Mouse (Mus musculus) intestine, embryonic 16.5 days (tissue): ENCODE measurements around the gene Hsdl1. TPM values are rescaled to one million over a fixed set of nuclear protein-coding genes. Genes with fewer than 3 reads are reported as not detected.

Experiments used
- ATAC-seq: fragments of 200-750 bp; cut with Nextera tagmentation; 2 replicates; pipeline ENCODE4 v1.8.0; 2017; ENCODE audit warnings: moderate TSS enrichment, moderate library complexity
- H3K27ac ChIP-seq: fragments of 300-500 bp; sonication (generic); 2 replicates; pipeline ENCODE4 v1.5.1; 2014; ENCODE audit warnings: mild to moderate bottlenecking, low read length
- H3K27me3 ChIP-seq: fragments of 300-500 bp; sonication (generic); replicated peaks from 2 replicates; pipeline ENCODE4 v1.6.1; 2014; ENCODE audit warnings: low read length, control low read depth, mixed read lengths; ENCODE audit not compliant: control insufficient read depth, insufficient read depth
- H3K36me3 ChIP-seq: fragments of 300-500 bp; sonication (generic); 2 replicates; pipeline ENCODE4 v1.6.1; 2014; ENCODE audit warnings: low read length, control low read depth; ENCODE audit not compliant: control insufficient read depth, insufficient read depth
- H3K4me1 ChIP-seq: fragments of 300-500 bp; sonication (generic); 2 replicates; pipeline ENCODE4 v1.6.1; 2014; ENCODE audit warnings: low read length, control low read depth, mixed read lengths; ENCODE audit not compliant: control insufficient read depth, insufficient read depth
- H3K4me2 ChIP-seq: fragments of 300-500 bp; sonication (generic); 2 replicates; pipeline ENCODE4 v1.6.1; 2014; ENCODE audit warnings: low read depth, low read length, control low read depth
- H3K4me3 ChIP-seq: fragments of 300-500 bp; sonication (generic); 2 replicates; pipeline ENCODE4 v1.5.1; 2014; ENCODE audit warnings: mild to moderate bottlenecking, low read length
- H3K9ac ChIP-seq: fragments of 300-500 bp; sonication (generic); 2 replicates; pipeline ENCODE4 v1.6.1; 2014; ENCODE audit warnings: low read depth, low read length
- H3K9me3 ChIP-seq: fragments of 300-500 bp; sonication (generic); 2 replicates; pipeline ENCODE4 v1.6.1; 2016; ENCODE audit warnings: low read length, control low read depth; ENCODE audit not compliant: control insufficient read depth
- WGBS: fragments of 180-500 bp; shearing (Covaris S2); extraction: QIAGEN DNeasy Blood & Tissue Kit; methylation state at CpG from one replicate; pipeline ENCODE4 v1.1.7; 2014; 5-methylcytosine and 5-hydroxymethylcytosine counted together
- polyA plus RNA-seq: library from polyadenylated mRNA; unstranded; fragments of >200 nt; fragmentation: Nextera tagmentation; extraction: Ambion mirVana; gene quantifications from 2 replicates; pipeline ENCODE4 v1.2.1, GENCODE M21; 2015

Gene Hsdl1
- polyA plus RNA-seq, 1 experiment from 2014 or later, result 32.3 TPM

- ATAC-seq, result no peak
- H3K4me1 ChIP-seq, result peaks cover 45% of the 10 kb centered on the region
- no peak overlapping the region for H3K4me2 ChIP-seq
- no peaks in the 10 kb centered on the region for H3K36me3 ChIP-seq
- no peak overlapping the region for H3K4me3 ChIP-seq
- H3K9ac ChIP-seq, result no peak overlapping the region
- H3K9me3 ChIP-seq, result no peaks in the 10 kb centered on the region
- 76% methylated on average over 2 of the region's 2 CpGs for WGBS
- H3K27me3 ChIP-seq, result no peaks in the 10 kb centered on the region
- no peak overlapping the region for H3K27ac ChIP-seq
These were observed 22.0 kb downstream of the Hsdl1 start for GRCm38 (mm10) chr8:119552967-119553366.

GRCm38 (mm10) chr8:119548560-119549113 is 26.3 kb downstream of the Hsdl1 start:
- no peak for ATAC-seq
- WGBS, result 69% methylated on average over 7 of the region's 7 CpGs
- Histone ChIP-seq H3K36me3 (peaks cover 14% of the 10 kb centered on the region), H3K4me2 (no peak overlapping the region), H3K9me3 (no peaks in the 10 kb centered on the region), H3K27me3 (no peaks in the 10 kb centered on the region), H3K27ac (no peak overlapping the region), H3K9ac (no peak overlapping the region), H3K4me3 (no peak overlapping the region), H3K4me1 (peaks cover 20% of the 10 kb centered on the region)

GRCm38 (mm10) chr8:119547019-119547691 is 27.8 kb downstream of the Hsdl1 start:
- H3K27ac ChIP-seq, result 0 out of 2 replicates have a peak overlapping the region, but pooled peaks have one; percentile 8
- H3K9me3 ChIP-seq, result no peaks in the 10 kb centered on the region
- H3K4me1 ChIP-seq, result peaks cover 11% of the 10 kb centered on the region
- H3K4me2 ChIP-seq, result no peak overlapping the region
- no peaks in the 10 kb centered on the region for H3K27me3 ChIP-seq
- H3K36me3 ChIP-seq, result peaks cover 18% of the 10 kb centered on the region
- H3K4me3 ChIP-seq, result no peak overlapping the region
- H3K9ac ChIP-seq, result 0 out of 2 replicates have a peak overlapping the region, but pooled peaks have one; percentile 12
- ATAC-seq, result no peak
- WGBS, result 62% methylated on average over 18 of the region's 18 CpGs

DNA sequence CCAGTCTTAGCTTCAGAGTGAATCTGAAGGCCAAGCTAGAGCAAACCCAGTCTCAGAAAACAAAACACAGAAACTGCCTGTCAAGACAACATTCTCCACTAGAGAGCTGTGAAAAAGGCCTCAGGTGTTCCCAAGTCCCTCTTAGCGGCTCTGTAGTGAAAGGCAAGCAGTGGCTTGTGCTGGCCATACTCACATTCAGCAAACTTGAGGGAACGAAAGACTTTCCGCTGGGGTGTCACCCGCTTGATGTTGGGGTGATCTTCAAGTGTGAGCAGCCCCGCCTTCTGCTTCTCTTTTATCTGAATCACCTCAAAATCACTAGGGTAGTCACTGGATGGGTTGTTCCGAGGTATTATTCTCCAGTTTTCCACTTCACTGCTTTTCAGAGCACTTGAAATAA is 29.2 kb downstream of the Hsdl1 start:
- Histone ChIP-seq H3K9ac (no peak overlapping the region), H3K36me3 (peaks cover 25% of the 10 kb centered on the region), H3K27me3 (no peaks in the 10 kb centered on the region), H3K4me1 (no peaks in the 10 kb centered on the region; the same call in 1 of the 2 replicates), H3K27ac (no peak overlapping the region), H3K9me3 (no peaks in the 10 kb centered on the region), H3K4me3 (no peak overlapping the region), H3K4me2 (no peak overlapping the region)
- 91% methylated on average over 6 of the region's 6 CpGs for WGBS
- ATAC-seq, result no peak

- no peak for ATAC-seq
- H3K9ac ChIP-seq, result no peak overlapping the region
- WGBS, result 64% methylated on average over 6 of the region's 6 CpGs
- no peaks in the 10 kb centered on the region; the same call in 1 of the 2 replicates for H3K4me1 ChIP-seq
- H3K36me3 ChIP-seq, result peaks cover 27% of the 10 kb centered on the region
- H3K4me2 ChIP-seq, result no peak overlapping the region
- H3K9me3 ChIP-seq, result no peaks in the 10 kb centered on the region
- no peak overlapping the region for H3K4me3 ChIP-seq
- H3K27me3 ChIP-seq, result no peaks in the 10 kb centered on the region
- no peak overlapping the region for H3K27ac ChIP-seq
These were observed 29.8 kb downstream of the Hsdl1 start for GRCm38 (mm10) chr8:119545180-119545579.

DNA sequence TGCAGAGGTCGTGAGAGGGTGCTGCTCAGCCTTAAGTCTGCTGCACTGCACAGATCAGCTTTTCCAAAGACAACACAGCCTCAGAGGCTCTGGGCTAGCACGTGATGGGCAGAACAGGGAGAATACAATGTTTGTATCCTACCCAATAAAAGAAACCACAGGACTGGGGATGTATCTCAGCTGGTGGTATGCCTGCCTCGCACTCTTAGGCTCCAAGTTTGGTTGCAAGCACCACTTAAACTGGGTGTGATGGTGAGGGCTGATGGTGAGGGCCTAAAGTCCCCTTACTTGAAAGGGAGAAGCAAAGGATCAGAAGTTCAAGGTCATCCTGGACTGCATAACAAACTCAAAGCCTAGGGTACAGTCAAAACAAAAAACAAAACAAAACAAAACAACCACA is 30.4 kb downstream of the Hsdl1 start:
- Histone ChIP-seq H3K4me2 (no peak overlapping the region), H3K4me3 (no peak overlapping the region), H3K9me3 (no peaks in the 10 kb centered on the region), H3K27me3 (no peaks in the 10 kb centered on the region), H3K4me1 (no peaks in the 10 kb centered on the region; the same call in 1 of the 2 replicates), H3K9ac (no peak overlapping the region), H3K36me3 (peaks cover 29% of the 10 kb centered on the region), H3K27ac (no peak overlapping the region)
- ATAC-seq, result no peak
- 77% methylated on average over 3 of the region's 3 CpGs for WGBS

- Histone ChIP-seq H3K27me3 (no peaks in the 10 kb centered on the region), H3K4me3 (no peak overlapping the region), H3K4me1 (peaks cover 9% of the 10 kb centered on the region; the same call in 1 of the 2 replicates), H3K4me2 (no peak overlapping the region), H3K27ac (no peak overlapping the region), H3K9me3 (no peaks in the 10 kb centered on the region), H3K36me3 (peaks cover 33% of the 10 kb centered on the region), H3K9ac (no peak overlapping the region)
- 84% methylated on average over 9 of the region's 9 CpGs for WGBS
- ATAC-seq, result 0 out of 2 replicates have a peak, but pooled peaks have one; percentile 31
These were observed 43.0 kb downstream of the Hsdl1 start for GRCm38 (mm10) chr8:119531973-119532372.

GRCm38 (mm10) chr8:119531397-119531796 is 43.6 kb downstream of the Hsdl1 start:
- peak; percentile 63 for ATAC-seq
- peaks cover 31% of the 10 kb centered on the region for H3K36me3 ChIP-seq
- no peak overlapping the region for H3K4me2 ChIP-seq
- H3K4me3 ChIP-seq, result no peak overlapping the region
- no peaks in the 10 kb centered on the region for H3K27me3 ChIP-seq
- WGBS, result 85% methylated on average over 3 of the region's 3 CpGs
- H3K9me3 ChIP-seq, result no peaks in the 10 kb centered on the region
- peak overlapping the region; percentile 48; the same call in 1 of the 2 replicates for H3K27ac ChIP-seq
- peaks cover 9% of the 10 kb centered on the region; the same call in 1 of the 2 replicates for H3K4me1 ChIP-seq
- H3K9ac ChIP-seq, result no peak overlapping the region

- 66% methylated on average over 6 of the region's 6 CpGs for WGBS
- Histone ChIP-seq H3K36me3 (peaks cover 31% of the 10 kb centered on the region), H3K9me3 (no peaks in the 10 kb centered on the region), H3K27ac (peak overlapping the region; percentile 48; the same call in 1 of the 2 replicates), H3K4me3 (no peak overlapping the region), H3K27me3 (no peaks in the 10 kb centered on the region), H3K4me1 (peaks cover 9% of the 10 kb centered on the region; the same call in 1 of the 2 replicates), H3K9ac (no peak overlapping the region), H3K4me2 (no peak overlapping the region)
- peak; percentile 70 for ATAC-seq
These were observed 44.0 kb downstream of the Hsdl1 start for GRCm38 (mm10) chr8:119530937-119531336.
